Mouse (Mus musculus) layer of hippocampus, adult 9-10 months (tissue): Measurements from ENCODE around the gene Col19a1.

Experiments used
- DNase-seq: peaks from one replicate; pipeline ENCODE4 v3.0.0; 2022; ENCODE audit warnings: low spot score

The Col19a1 gene

DNA sequence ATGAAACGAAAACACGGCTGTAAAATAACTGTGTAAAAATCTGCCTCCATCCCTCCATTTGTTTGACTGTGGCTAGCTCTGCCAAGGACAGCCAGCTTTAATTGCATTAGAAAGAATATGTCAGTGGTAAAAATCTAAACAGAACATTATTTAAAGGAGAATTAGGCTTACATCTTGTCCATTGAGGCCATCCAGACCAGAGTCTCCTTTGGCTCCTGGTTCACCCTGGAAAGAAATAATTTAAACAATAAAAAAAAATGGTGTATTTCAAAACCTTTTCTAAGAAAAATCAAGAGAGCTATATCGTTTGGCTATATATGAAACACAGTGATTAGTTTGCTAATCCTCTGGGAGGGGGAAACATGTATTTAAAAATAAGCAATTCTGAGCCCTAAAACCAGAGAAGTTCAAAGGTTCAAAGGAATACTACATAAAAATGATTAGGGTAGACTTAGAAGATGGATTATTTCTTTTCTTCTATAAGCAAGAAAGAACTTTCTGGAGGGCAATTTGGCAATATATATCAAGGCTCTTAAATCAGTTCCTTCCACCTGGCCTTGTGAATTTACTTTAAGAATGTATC, 125.9 kb downstream of the Col19a1 start:
- DNase-seq: no peak

- peak; percentile 15 for DNase-seq
Observed at GRCm38 (mm10) chr1:24458015-24458414, 129.3 kb downstream of the Col19a1 start.

DNA sequence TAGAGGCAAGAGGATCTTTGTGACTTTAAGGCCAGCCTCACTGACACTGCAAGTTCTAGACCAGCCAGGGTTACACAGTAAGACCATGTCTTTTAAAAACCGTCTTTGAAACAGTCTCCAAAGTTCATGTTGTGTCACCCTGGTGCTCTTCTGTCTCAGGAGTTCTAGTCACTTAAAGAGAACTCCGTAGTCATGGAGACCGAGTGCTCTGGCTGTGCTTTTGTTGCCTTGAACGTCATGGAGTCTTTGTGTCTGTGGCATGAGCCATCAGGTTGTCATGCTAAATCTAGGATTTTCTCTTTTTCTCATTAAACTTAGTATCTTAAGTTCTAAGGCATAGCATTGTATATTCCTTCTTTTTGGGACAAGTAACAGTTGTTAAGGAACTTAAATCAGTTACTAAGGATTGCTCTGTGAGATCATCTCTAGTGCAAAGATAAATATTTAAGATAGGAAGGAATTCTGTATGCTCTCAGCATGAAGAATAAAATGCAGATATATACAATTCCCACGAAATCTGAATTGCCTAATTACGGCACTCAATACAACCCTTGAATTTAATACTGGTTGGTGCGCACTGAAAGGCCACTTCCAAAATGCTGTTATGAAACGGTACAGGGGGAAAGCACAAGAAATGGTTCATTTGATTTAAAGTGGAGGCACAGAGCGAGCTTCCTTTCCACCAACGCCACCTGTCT, 134.6 kb downstream of the Col19a1 start:
- DNase-seq: no peak

GRCm38 (mm10) chr1:24452159-24452558, 135.1 kb downstream of the Col19a1 start:
- DNase-seq: no peak

GRCm38 (mm10) chr1:24437425-24437824, 149.8 kb downstream of the Col19a1 start:
- DNase-seq: no peak

GRCm38 (mm10) chr1:24428306-24428705, 159.0 kb downstream of the Col19a1 start:
- no peak for DNase-seq

GRCm38 (mm10) chr1:24378125-24378821, 209.0 kb downstream of the Col19a1 start:
- DNase-seq: peak; percentile 32

DNA sequence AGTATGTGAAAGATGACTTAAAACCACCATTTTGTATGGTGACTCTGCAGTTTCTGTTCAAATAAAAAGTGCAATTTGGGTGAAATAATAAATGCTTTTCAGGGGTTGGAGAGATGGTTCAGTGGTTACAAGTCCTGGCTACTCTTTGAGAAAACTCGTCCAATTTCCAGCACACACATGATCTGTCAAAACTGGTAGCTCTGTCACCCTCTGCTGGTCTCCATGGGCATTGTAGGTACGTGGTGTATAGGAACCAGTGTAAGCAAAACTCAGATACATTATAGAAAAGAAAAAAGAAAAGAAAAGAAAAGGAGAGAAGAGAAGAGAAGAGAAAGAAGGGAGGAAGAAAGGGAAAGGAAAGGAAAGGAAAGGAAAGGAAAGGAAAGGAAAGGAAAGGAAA, 212.4 kb downstream of the Col19a1 start:
- no peak for DNase-seq

GRCm38 (mm10) chr1:24373671-24374070, 213.6 kb downstream of the Col19a1 start:
- DNase-seq: no peak

GRCm38 (mm10) chr1:24372471-24373258, 214.6 kb downstream of the Col19a1 start:
- no peak for DNase-seq

DNA sequence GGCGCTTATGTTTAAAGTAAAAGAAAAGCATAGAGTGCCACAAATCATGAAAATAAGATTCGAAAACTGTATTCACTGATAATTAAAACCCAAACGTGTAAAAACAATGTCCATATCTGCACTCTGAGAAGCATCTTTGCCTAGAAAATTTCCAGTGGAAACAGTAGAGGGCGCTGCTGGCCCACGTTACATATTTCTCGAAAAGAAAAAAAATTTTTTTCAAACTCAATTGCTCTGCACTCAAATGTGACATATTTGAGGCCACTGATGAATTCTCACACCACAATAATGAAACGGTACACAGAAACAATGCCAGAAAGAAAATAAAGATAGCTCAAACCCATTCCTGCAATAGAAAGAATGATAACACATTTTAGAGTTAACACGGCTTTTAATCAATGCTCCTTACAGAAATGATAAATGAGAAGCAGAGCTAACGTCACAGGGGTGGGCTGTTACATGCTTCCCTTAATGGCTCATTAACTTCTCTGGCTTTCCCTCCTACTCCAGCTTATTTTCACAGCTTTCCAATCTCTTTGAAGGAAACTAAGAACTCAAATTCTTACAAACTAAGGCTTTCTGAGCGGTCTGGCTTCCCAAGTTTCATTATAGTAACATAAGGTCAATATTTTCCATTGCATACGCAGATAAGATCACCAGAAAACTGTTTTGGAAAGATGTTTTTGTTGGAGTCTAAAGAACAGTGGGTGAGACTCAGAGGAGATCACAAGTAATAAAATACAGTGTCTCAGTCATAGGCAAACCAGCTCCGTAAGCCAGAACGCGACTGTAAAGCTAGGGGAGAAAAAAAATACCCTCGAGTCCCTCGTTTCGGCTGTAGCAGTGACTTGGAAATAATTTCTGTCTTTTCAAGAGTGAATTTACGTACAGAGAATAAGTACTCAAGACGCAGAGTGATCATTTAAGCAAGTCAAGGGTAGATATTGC, 219.4 kb downstream of the Col19a1 start:
- DNase-seq: no peak

DNA sequence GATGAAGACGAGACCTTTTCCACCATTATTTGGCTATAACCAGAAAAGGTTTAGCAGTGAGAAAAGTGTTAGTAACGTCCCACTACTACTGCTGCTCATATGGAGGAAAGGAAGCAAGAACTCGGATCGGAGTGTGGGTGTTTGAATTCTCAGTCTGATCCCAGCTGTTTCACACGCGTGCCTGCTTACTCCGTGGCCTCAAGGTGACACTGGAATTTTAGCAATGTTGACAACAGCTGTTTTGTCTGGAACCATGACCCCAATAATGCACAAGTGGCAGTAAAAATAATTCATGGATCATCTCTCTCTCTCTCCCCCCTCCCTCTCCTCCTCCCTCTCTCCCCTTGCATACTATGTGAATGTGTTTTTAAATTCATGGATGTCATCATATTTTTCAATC, 222.5 kb downstream of the Col19a1 start:
- no peak for DNase-seq

DNA sequence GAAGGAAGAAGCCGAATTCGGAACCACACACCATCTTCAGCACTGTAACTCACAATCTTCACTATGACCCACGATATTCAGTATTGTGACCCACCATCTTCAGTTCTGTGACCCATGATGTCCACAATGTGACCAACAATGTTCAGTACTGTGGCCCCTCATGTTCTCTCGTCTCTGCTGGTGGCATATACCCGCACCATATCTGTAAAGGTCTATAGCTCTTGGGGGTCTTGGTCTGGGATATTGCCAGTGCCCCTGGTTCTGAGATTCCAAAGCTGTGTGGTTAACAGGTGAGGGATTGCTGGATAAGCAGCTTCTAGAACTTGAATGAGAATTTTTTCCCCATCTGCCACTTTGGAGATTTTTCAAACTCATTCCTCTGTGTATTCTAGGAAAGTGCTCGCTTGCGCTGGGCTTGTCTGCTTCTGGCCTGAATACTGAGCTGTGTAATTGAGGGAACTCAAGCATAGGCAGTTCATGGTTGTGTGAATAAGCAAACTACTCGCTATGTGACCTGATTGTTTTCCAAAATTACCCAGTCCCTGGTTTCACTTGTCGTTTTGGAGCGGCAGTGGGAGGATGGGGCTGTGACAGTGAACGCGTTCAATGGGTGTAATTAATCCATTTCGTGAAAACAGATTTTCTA, 225.2 kb downstream of the Col19a1 start:
- DNase-seq: no peak

DNA sequence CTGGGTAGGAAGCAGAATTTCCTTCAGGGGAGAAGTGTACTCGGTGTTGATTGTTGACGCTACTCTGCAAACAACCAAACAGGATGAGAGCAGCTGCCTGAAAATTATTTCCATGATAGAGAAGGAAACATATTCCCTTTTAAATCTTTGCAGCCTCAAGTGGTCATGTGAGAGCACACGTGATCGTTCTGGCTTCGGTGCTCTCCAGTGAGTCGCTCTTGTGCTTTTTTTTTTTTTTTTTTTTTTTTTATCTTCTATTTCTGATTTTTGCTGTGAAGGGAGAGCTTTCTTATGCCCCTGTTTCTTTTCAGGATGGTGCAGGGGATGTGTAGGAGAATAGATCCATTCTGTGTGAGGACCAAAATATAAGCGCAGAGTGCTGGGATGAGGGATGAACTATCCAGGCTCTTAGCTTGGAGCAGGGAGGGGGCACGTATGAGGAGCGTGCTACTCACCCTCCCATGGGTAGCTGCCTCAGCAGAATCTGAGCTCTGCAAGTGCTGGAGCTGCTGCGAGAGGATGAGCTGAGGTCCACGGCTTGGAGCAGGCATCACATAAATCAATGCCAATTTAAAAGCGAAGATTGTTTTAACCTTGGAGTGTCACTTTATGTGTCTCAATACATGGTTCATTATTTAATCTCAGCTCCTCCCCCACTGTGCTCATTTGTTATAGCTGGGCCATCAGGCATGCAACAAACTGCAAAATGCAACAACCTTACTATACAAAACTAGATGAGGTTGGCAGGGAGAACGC, 237.6 kb downstream of the Col19a1 start:
- DNase-seq: no peak

GRCm38 (mm10) chr1:24347621-24348160, 239.6 kb downstream of the Col19a1 start:
- DNase-seq: no peak

DNA sequence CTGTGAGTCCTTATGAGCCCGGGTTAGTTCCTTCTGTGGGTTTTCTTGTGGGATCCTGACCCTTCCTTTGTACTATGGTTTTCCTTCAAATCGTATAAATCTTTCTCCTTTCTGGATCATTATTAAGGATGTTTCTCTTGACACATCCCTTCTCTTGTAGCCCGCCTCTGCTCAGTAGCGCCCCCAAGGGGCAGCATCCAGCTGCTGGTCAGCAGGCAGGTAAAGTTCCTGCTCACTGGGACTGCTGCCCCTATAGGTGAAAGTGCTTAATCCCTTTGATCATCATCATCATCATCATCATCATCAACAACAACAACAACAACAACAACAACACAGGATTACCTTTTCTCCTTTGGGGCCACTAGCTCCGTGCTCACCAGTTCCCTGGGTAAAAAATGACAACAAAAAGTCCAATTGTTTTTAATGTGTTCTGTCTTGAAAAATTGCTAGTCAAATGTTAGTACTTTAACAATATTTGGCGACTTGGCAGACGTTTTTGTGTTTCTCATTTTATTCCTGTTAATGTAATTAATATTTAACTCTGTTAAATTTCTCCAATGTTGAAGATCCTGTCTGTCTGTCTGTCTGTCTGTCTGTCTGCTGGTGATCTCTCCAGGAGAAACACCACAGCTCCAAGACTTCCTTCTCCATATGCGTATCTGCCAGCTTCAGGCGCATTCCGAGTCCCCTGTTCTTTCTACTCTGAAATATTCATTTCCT, 249.6 kb downstream of the Col19a1 start:
- no peak for DNase-seq

- DNase-seq: no peak
Observed at GRCm38 (mm10) chr1:24336051-24336450, 251.2 kb downstream of the Col19a1 start.

DNA sequence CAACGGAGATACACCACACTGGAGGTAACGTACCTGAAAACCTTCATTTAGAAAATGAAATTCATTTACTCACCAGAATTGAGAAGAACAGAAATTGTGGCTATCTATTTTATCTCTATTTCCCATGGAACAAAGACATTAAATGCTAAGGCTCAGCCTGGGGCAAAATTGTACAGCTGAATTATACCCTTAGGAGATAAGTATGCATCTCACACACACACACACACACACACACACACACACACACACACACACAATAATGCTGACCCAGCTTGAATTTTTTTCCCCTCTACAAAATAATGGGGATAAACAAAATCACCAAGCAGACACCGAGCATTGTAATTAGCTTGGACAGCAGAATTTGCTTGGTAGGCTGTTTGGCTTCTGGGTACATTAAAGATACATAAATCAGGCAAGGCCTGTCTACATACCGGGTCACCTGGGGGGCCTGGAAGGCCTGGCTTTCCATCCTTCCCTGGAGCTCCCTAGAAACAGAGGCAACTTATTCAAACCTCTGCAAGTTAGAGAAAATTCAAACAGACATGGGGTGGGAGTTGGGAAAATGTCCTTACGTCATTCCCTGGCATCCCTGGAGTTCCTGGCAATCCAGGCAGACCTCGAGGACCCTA, 270.2 kb downstream of the Col19a1 start:
- DNase-seq: no peak

DNA sequence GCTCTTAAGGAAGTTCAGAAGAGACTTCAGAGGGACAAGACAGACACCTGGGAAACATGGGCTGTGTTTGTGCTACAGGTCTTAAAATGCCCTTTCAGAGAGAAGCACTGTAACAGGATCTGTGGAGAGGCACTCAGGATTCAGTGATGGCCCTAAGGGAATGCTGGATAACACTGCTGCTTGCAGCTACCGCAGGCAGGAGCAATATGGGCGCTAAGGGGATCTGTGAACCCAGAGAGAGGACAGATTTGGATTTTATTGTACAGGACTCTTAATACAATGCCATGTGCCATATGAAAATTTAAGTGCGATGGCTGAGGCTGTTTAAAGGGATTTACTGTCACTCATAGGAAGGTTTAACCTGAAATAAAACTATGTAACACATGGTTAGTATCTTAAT, 270.8 kb downstream of the Col19a1 start:
- no peak for DNase-seq
